Mouse (Mus musculus) kidney, postnatal 0 days (tissue): ENCODE data around the gene Cactin. TPM values are rescaled to one million over a fixed set of nuclear protein-coding genes. Genes with fewer than 3 reads are reported as not detected.

Experiments
- ATAC-seq: fragments of 200-750 bp; cut with Nextera tagmentation; replicated peaks from 2 replicates; pipeline ENCODE4 v1.8.0; 2017; ENCODE audit warnings: low read depth, moderate number of reproducible peaks, moderate TSS enrichment, moderate library complexity; ENCODE audit not compliant: low FRiP score
- DNase-seq: peaks from one replicate; pipeline ENCODE4 v3.0.0-alpha.2; 2016; ENCODE audit warnings: low spot score
- H3K27ac ChIP-seq: fragments of 300-500 bp; sonication (generic); 2 replicates; pipeline ENCODE4 v1.5.1; 2014; ENCODE audit warnings: mild to moderate bottlenecking
- H3K27me3 ChIP-seq: fragments of 300-500 bp; sonication (generic); 2 replicates; pipeline ENCODE4 v1.6.1; 2014; ENCODE audit warnings: low read length, mixed read lengths; ENCODE audit not compliant: insufficient read depth
- H3K36me3 ChIP-seq: fragments of 300-500 bp; sonication (generic); 2 replicates; pipeline ENCODE4 v1.6.1; 2014; ENCODE audit warnings: low read length, mixed read lengths; ENCODE audit not compliant: insufficient read depth
- H3K4me1 ChIP-seq: fragments of 300-500 bp; sonication (generic); replicated peaks from 2 replicates; pipeline ENCODE4 v1.6.1; 2014; ENCODE audit warnings: antibody characterized with exemption, low read length, mixed read lengths; ENCODE audit not compliant: insufficient read depth
- H3K4me2 ChIP-seq: fragments of 300-500 bp; sonication (generic); 2 replicates; pipeline ENCODE4 v1.6.1; 2014; ENCODE audit warnings: mild to moderate bottlenecking, low read length, moderate library complexity, mixed read lengths
- H3K4me3 ChIP-seq: fragments of 300-500 bp; sonication (generic); replicated peaks from 2 replicates; pipeline ENCODE4 v1.5.1; 2014; ENCODE audit warnings: low read depth, low read length
- H3K9ac ChIP-seq: fragments of 300-500 bp; sonication (generic); 2 replicates; pipeline ENCODE4 v1.6.1; 2014; ENCODE audit warnings: low read depth, low read length
- H3K9me3 ChIP-seq: fragments of 300-500 bp; sonication (generic); replicated peaks from 2 replicates; pipeline ENCODE4 v1.6.1; 2016; ENCODE audit warnings: low read length, inconsistent platforms, mixed read lengths
- CTCF ChIP-seq: IDR thresholded peaks from 2 replicates; pipeline ENCODE4 v1.5.1; 2016; ENCODE audit warnings: antibody characterized with exemption, low read depth, mild to moderate bottlenecking, moderate library complexity
- whole genome bisulfite sequencing: fragments of 180-500 bp; shearing (Covaris S2); extraction: QIAGEN DNeasy Blood & Tissue Kit; methylation state at CpG from one replicate; pipeline ENCODE4 v1.1.7; 2014; 5-methylcytosine and 5-hydroxymethylcytosine counted together
- polyA plus RNA-seq: library from polyadenylated mRNA; unstranded; fragments of >200 nt; fragmentation: Nextera tagmentation; extraction: Ambion mirVana; gene quantifications from 2 replicates; pipeline ENCODE4 v1.2.1, GENCODE M21; 2015

The Cactin gene
- polyA plus RNA-seq, 1 experiment from 2014 or later = 26.4 TPM

GRCm38 (mm10) chr10:81289811-81290210 is 31.1 kb upstream of the Cactin start:
- H3K4me2 ChIP-seq = 0 out of 2 replicates have a peak overlapping the region, but pooled peaks have one; percentile 41
- no peak overlapping the region for H3K4me3 ChIP-seq
- H3K9ac ChIP-seq = 0 out of 2 replicates have a peak overlapping the region, but pooled peaks have one; percentile 10
- no peaks in the 10 kb centered on the region for H3K9me3 ChIP-seq
- WGBS = 57% methylated on average over 14 of the region's 14 CpGs
- no peak for TF ChIP-seq CTCF
- peaks cover 19% of the 10 kb centered on the region for H3K4me1 ChIP-seq
- H3K36me3 ChIP-seq = no peaks in the 10 kb centered on the region
- H3K27ac ChIP-seq = no peak overlapping the region
- H3K27me3 ChIP-seq = 0 out of 2 replicates have a peak, but pooled peaks cover 2% of the 10 kb centered on the region
- ATAC-seq (no peak), DNase-seq (no peak)

- Histone ChIP-seq H3K4me2 (peak overlapping the region; percentile 41), H3K36me3 (no peaks in the 10 kb centered on the region), H3K9me3 (no peaks in the 10 kb centered on the region), H3K4me3 (peak overlapping the region; percentile 18; the same call in 1 of the 2 replicates), H3K27ac (peak overlapping the region; percentile 54), H3K27me3 (no peaks in the 10 kb centered on the region), H3K9ac (peak overlapping the region; percentile 37; the same call in 1 of the 2 replicates), H3K4me1 (peaks cover 20% of the 10 kb centered on the region)
- DNase-seq (no peak), ATAC-seq (no peak)
- TF ChIP-seq CTCF = no peak
- WGBS = 17% methylated on average over 24 of the region's 24 CpGs
These were observed 30.0 kb upstream of the Cactin start for GRCm38 (mm10) chr10:81290698-81291460.

GRCm38 (mm10) chr10:81291511-81292104 is 29.3 kb upstream of the Cactin start, which contains the start of gene Tjp3:
Gene Tjp3 (minus strand): TSS chr10:81291581.
- Histone ChIP-seq H3K27ac (peak within 1 kb of the TSS; percentile 54), H3K4me1 (peaks cover 15% of the 10 kb centered on the region), H3K4me2 (peak within 1 kb of the TSS; percentile 41), H3K27me3 (no peaks in the 10 kb centered on the region), H3K9me3 (no peaks in the 10 kb centered on the region), H3K9ac (peak within 1 kb of the TSS; percentile 37; the same call in 1 of the 2 replicates), H3K4me3 (peak within 1 kb of the TSS; percentile 18; the same call in 1 of the 2 replicates), H3K36me3 (no peaks in the 10 kb centered on the region)
- WGBS = 68% methylated on average over 9 of the region's 9 CpGs
- ATAC-seq (no peak), DNase-seq (no peak)
- no peak for TF ChIP-seq CTCF

GRCm38 (mm10) chr10:81292554-81293333 is 28.2 kb upstream of the Cactin start, which contains the start of gene Pip5k1c:
Gene Pip5k1c (plus strand): TSS chr10:81292963.
- peak within 1 kb of the TSS; percentile 91 for H3K9ac ChIP-seq
- peaks cover 23% of the 10 kb centered on the region for H3K4me1 ChIP-seq
- peak; percentile 100 for DNase-seq
- no peaks in the 10 kb centered on the region for H3K27me3 ChIP-seq
- WGBS = under 1% methylated on average over 75 of the region's 80 CpGs
- H3K27ac ChIP-seq = peak within 1 kb of the TSS; percentile 94
- no peaks in the 10 kb centered on the region for H3K36me3 ChIP-seq
- peak; percentile 95 for ATAC-seq
- peak; percentile 91 for TF ChIP-seq CTCF
- H3K9me3 ChIP-seq = no peaks in the 10 kb centered on the region
- H3K4me2 ChIP-seq = peak within 1 kb of the TSS; percentile 98
- H3K4me3 ChIP-seq = peak within 1 kb of the TSS; percentile 88

- Histone ChIP-seq H3K4me3 (peak overlapping the region; percentile 88), H3K9me3 (no peaks in the 10 kb centered on the region), H3K9ac (peak overlapping the region; percentile 91), H3K27ac (peak overlapping the region; percentile 94), H3K4me1 (peaks cover 30% of the 10 kb centered on the region), H3K27me3 (no peaks in the 10 kb centered on the region), H3K36me3 (no peaks in the 10 kb centered on the region), H3K4me2 (peak overlapping the region; percentile 98)
- WGBS = 2% methylated on average over 25 of the region's 25 CpGs
- TF ChIP-seq CTCF = no peak
- DNase-seq (no peak), ATAC-seq (no peak)
These were observed 27.4 kb upstream of the Cactin start for GRCm38 (mm10) chr10:81293334-81294030.
